Mouse (Mus musculus): ENCODE measurements around the gene Rpp14. TPM values are rescaled to one million over a fixed set of nuclear protein-coding genes. Genes with fewer than 3 reads are reported as not detected.

The Rpp14 gene
- polyA plus RNA-seq, 1 experiment from 2014 or later, result 47.6 TPM

GRCm38 (mm10) chr14:8040911-8041678, 39.1 kb upstream of the Rpp14 start:
- no peaks in the 10 kb centered on the region for H3K9me3 ChIP-seq (ENCODE audit: control insufficient read depth, low read length)
- H3K4me2 ChIP-seq (ENCODE audit: low read depth, low read length), result no peak overlapping the region
- no peak overlapping the region for H3K9ac ChIP-seq (ENCODE audit: low read length)
- WGBS, result 86% methylated on average over 12 of the region's 12 CpGs
- H3K27me3 ChIP-seq (ENCODE audit: control insufficient read depth, insufficient read depth, low read depth, low read length), result no peaks in the 10 kb centered on the region
- no peaks in the 10 kb centered on the region for H3K4me1 ChIP-seq (replicated peaks; ENCODE audit: control insufficient read depth, insufficient read depth, low read length)
- no peak overlapping the region for H3K4me3 ChIP-seq (ENCODE audit: low read length)
- H3K36me3 ChIP-seq (ENCODE audit: control insufficient read depth, insufficient read depth, low read length), result no peaks in the 10 kb centered on the region
- ATAC-seq (ENCODE audit: low read depth), result no peak
- H3K27ac ChIP-seq (ENCODE audit: low read length), result no peak overlapping the region

GRCm38 (mm10) chr14:8042120-8042519, 38.0 kb upstream of the Rpp14 start:
- H3K27me3 ChIP-seq (ENCODE audit: control insufficient read depth, insufficient read depth, low read depth, low read length), result no peaks in the 10 kb centered on the region
- H3K36me3 ChIP-seq (ENCODE audit: control insufficient read depth, insufficient read depth, low read length), result peaks cover 2% of the 10 kb centered on the region; the same call in 1 of the 2 replicates
- H3K9me3 ChIP-seq (ENCODE audit: control insufficient read depth, low read length), result no peaks in the 10 kb centered on the region
- no peak overlapping the region for H3K4me3 ChIP-seq (ENCODE audit: low read length)
- 89% methylated on average over 2 of the region's 2 CpGs for WGBS
- no peak overlapping the region for H3K4me2 ChIP-seq (ENCODE audit: low read depth, low read length)
- H3K27ac ChIP-seq (ENCODE audit: low read length), result no peak overlapping the region
- H3K4me1 ChIP-seq (replicated peaks; ENCODE audit: control insufficient read depth, insufficient read depth, low read length), result no peaks in the 10 kb centered on the region
- no peak for ATAC-seq (ENCODE audit: low read depth)
- H3K9ac ChIP-seq (ENCODE audit: low read length), result no peak overlapping the region

GRCm38 (mm10) chr14:8042577-8042976, 37.6 kb upstream of the Rpp14 start:
- no peak overlapping the region for H3K9ac ChIP-seq (ENCODE audit: low read length)
- peaks cover 2% of the 10 kb centered on the region; the same call in 1 of the 2 replicates for H3K36me3 ChIP-seq (ENCODE audit: control insufficient read depth, insufficient read depth, low read length)
- H3K27me3 ChIP-seq (ENCODE audit: control insufficient read depth, insufficient read depth, low read depth, low read length), result no peaks in the 10 kb centered on the region
- H3K4me1 ChIP-seq (replicated peaks; ENCODE audit: control insufficient read depth, insufficient read depth, low read length), result no peaks in the 10 kb centered on the region
- no peak overlapping the region for H3K4me2 ChIP-seq (ENCODE audit: low read depth, low read length)
- 91% methylated on average over 9 of the region's 9 CpGs for WGBS
- no peaks in the 10 kb centered on the region for H3K9me3 ChIP-seq (ENCODE audit: control insufficient read depth, low read length)
- H3K4me3 ChIP-seq (ENCODE audit: low read length), result no peak overlapping the region
- H3K27ac ChIP-seq (ENCODE audit: low read length), result no peak overlapping the region
- no peak for ATAC-seq (ENCODE audit: low read depth)

GRCm38 (mm10) chr14:8044330-8044729, 35.8 kb upstream of the Rpp14 start:
- H3K36me3 ChIP-seq (ENCODE audit: control insufficient read depth, insufficient read depth, low read length), result peaks cover 2% of the 10 kb centered on the region; the same call in 1 of the 2 replicates
- H3K27ac ChIP-seq (ENCODE audit: low read length), result no peak overlapping the region
- H3K9ac ChIP-seq (ENCODE audit: low read length), result no peak overlapping the region
- H3K27me3 ChIP-seq (ENCODE audit: control insufficient read depth, insufficient read depth, low read depth, low read length), result no peaks in the 10 kb centered on the region
- WGBS, result 59% methylated on average over 8 of the region's 8 CpGs
- no peak for ATAC-seq (ENCODE audit: low read depth)
- no peak overlapping the region for H3K4me3 ChIP-seq (ENCODE audit: low read length)
- no peak overlapping the region for H3K4me2 ChIP-seq (ENCODE audit: low read depth, low read length)
- H3K4me1 ChIP-seq (replicated peaks; ENCODE audit: control insufficient read depth, insufficient read depth, low read length), result no peaks in the 10 kb centered on the region
- H3K9me3 ChIP-seq (ENCODE audit: control insufficient read depth, low read length), result no peaks in the 10 kb centered on the region

GRCm38 (mm10) chr14:8044786-8045185, 35.4 kb upstream of the Rpp14 start:
- Histone ChIP-seq H3K4me3 (ENCODE audit: low read length) (no peak overlapping the region), H3K27me3 (ENCODE audit: control insufficient read depth, insufficient read depth, low read depth, low read length) (no peaks in the 10 kb centered on the region), H3K27ac (ENCODE audit: low read length) (no peak overlapping the region), H3K36me3 (ENCODE audit: control insufficient read depth, insufficient read depth, low read length) (peaks cover 2% of the 10 kb centered on the region; the same call in 1 of the 2 replicates), H3K9me3 (ENCODE audit: control insufficient read depth, low read length) (no peaks in the 10 kb centered on the region), H3K4me1 (replicated peaks; ENCODE audit: control insufficient read depth, insufficient read depth, low read length) (no peaks in the 10 kb centered on the region), H3K4me2 (ENCODE audit: low read depth, low read length) (no peak overlapping the region), H3K9ac (ENCODE audit: low read length) (no peak overlapping the region)
- WGBS, result 86% methylated on average over 6 of the region's 6 CpGs
- no peak for ATAC-seq (ENCODE audit: low read depth)

- Histone ChIP-seq H3K4me1 (replicated peaks; ENCODE audit: control insufficient read depth, insufficient read depth, low read length) (no peaks in the 10 kb centered on the region), H3K4me2 (ENCODE audit: low read depth, low read length) (no peak overlapping the region), H3K9ac (ENCODE audit: low read length) (no peak overlapping the region), H3K27me3 (ENCODE audit: control insufficient read depth, insufficient read depth, low read depth, low read length) (no peaks in the 10 kb centered on the region), H3K4me3 (ENCODE audit: low read length) (no peak overlapping the region), H3K27ac (ENCODE audit: low read length) (no peak overlapping the region), H3K9me3 (ENCODE audit: control insufficient read depth, low read length) (no peaks in the 10 kb centered on the region), H3K36me3 (ENCODE audit: control insufficient read depth, insufficient read depth, low read length) (peaks cover 2% of the 10 kb centered on the region; the same call in 1 of the 2 replicates)
- no peak for ATAC-seq (ENCODE audit: low read depth)
- 84% methylated on average over 11 of the region's 11 CpGs for WGBS
Observed at GRCm38 (mm10) chr14:8045187-8045846, 34.9 kb upstream of the Rpp14 start.

GRCm38 (mm10) chr14:8046839-8047238, 33.3 kb upstream of the Rpp14 start:
- H3K9me3 ChIP-seq (ENCODE audit: control insufficient read depth, low read length), result no peaks in the 10 kb centered on the region
- no peak overlapping the region for H3K4me3 ChIP-seq (ENCODE audit: low read length)
- H3K36me3 ChIP-seq (ENCODE audit: control insufficient read depth, insufficient read depth, low read length), result peaks cover 2% of the 10 kb centered on the region; the same call in 1 of the 2 replicates
- 96% methylated on average over 6 of the region's 6 CpGs for WGBS
- ATAC-seq (ENCODE audit: low read depth), result no peak
- no peak overlapping the region for H3K4me2 ChIP-seq (ENCODE audit: low read depth, low read length)
- no peaks in the 10 kb centered on the region for H3K27me3 ChIP-seq (ENCODE audit: control insufficient read depth, insufficient read depth, low read depth, low read length)
- no peaks in the 10 kb centered on the region for H3K4me1 ChIP-seq (replicated peaks; ENCODE audit: control insufficient read depth, insufficient read depth, low read length)
- H3K27ac ChIP-seq (ENCODE audit: low read length), result no peak overlapping the region
- no peak overlapping the region for H3K9ac ChIP-seq (ENCODE audit: low read length)

- Histone ChIP-seq H3K4me3 (ENCODE audit: low read length) (no peak overlapping the region), H3K27me3 (ENCODE audit: control insufficient read depth, insufficient read depth, low read depth, low read length) (no peaks in the 10 kb centered on the region), H3K9ac (ENCODE audit: low read length) (no peak overlapping the region), H3K27ac (ENCODE audit: low read length) (no peak overlapping the region), H3K4me2 (ENCODE audit: low read depth, low read length) (no peak overlapping the region), H3K36me3 (ENCODE audit: control insufficient read depth, insufficient read depth, low read length) (peaks cover 2% of the 10 kb centered on the region; the same call in 1 of the 2 replicates), H3K4me1 (replicated peaks; ENCODE audit: control insufficient read depth, insufficient read depth, low read length) (no peaks in the 10 kb centered on the region), H3K9me3 (ENCODE audit: control insufficient read depth, low read length) (no peaks in the 10 kb centered on the region)
- WGBS, result 77% methylated on average over 10 of the region's 10 CpGs
- no peak for ATAC-seq (ENCODE audit: low read depth)
Observed at GRCm38 (mm10) chr14:8049334-8049733, 30.8 kb upstream of the Rpp14 start.

- Histone ChIP-seq H3K4me2 (ENCODE audit: low read depth, low read length) (no peak overlapping the region), H3K4me1 (replicated peaks; ENCODE audit: control insufficient read depth, insufficient read depth, low read length) (no peaks in the 10 kb centered on the region), H3K36me3 (ENCODE audit: control insufficient read depth, insufficient read depth, low read length) (no peaks in the 10 kb centered on the region), H3K27ac (ENCODE audit: low read length) (no peak overlapping the region), H3K27me3 (ENCODE audit: control insufficient read depth, insufficient read depth, low read depth, low read length) (no peaks in the 10 kb centered on the region), H3K9ac (ENCODE audit: low read length) (no peak overlapping the region), H3K9me3 (ENCODE audit: control insufficient read depth, low read length) (no peaks in the 10 kb centered on the region), H3K4me3 (ENCODE audit: low read length) (no peak overlapping the region)
- 93% methylated on average over 2 of the region's 2 CpGs for WGBS
- no peak for ATAC-seq (ENCODE audit: low read depth)
Observed at GRCm38 (mm10) chr14:8051869-8052268, 28.3 kb upstream of the Rpp14 start.
